Mouse (Mus musculus) hindbrain, embryonic 16.5 days (tissue): ENCODE data around the gene Dpyd. TPM values are rescaled to one million over a fixed set of nuclear protein-coding genes. Genes with fewer than 3 reads are reported as not detected.

Source experiments
- ATAC-seq: fragments of 200-750 bp; cut with Nextera tagmentation; 2 replicates; pipeline ENCODE4 v1.8.0; 2017; ENCODE audit warnings: moderate TSS enrichment, moderate library complexity
- H3K27ac ChIP-seq: fragments of 300-500 bp; sonication (generic); 2 replicates; pipeline ENCODE4 v1.5.1; 2014; ENCODE audit warnings: low read depth, mild to moderate bottlenecking, control low read depth, low read length, moderate library complexity
- H3K27me3 ChIP-seq: fragments of 300-500 bp; sonication (generic); replicated peaks from 2 replicates; pipeline ENCODE4 v1.6.1; 2014; ENCODE audit warnings: low read length; ENCODE audit not compliant: control insufficient read depth, insufficient read depth
- H3K36me3 ChIP-seq: fragments of 300-500 bp; sonication (generic); 2 replicates; pipeline ENCODE4 v1.6.1; 2014; ENCODE audit warnings: mild to moderate bottlenecking, low read length, moderate library complexity, mixed read lengths; ENCODE audit not compliant: control insufficient read depth, insufficient read depth
- H3K4me1 ChIP-seq: fragments of 300-500 bp; sonication (generic); 2 replicates; pipeline ENCODE4 v1.6.1; 2014; ENCODE audit warnings: low read depth, low read length; ENCODE audit not compliant: control insufficient read depth, insufficient read depth
- H3K4me2 ChIP-seq: fragments of 300-500 bp; sonication (generic); 2 replicates; pipeline ENCODE4 v1.6.1; 2014; ENCODE audit warnings: mild to moderate bottlenecking, low read length, control low read depth, moderate library complexity
- H3K4me3 ChIP-seq: fragments of 300-500 bp; sonication (generic); 2 replicates; pipeline ENCODE4 v1.5.1; 2014; ENCODE audit warnings: mild to moderate bottlenecking, low read length, control low read depth, moderate library complexity
- H3K9ac ChIP-seq: fragments of 300-500 bp; sonication (generic); 2 replicates; pipeline ENCODE4 v1.6.1; 2014; ENCODE audit warnings: low read depth, mild to moderate bottlenecking, control low read depth, low read length, moderate library complexity
- H3K9me3 ChIP-seq: fragments of 300-500 bp; sonication (generic); 2 replicates; pipeline ENCODE4 v1.6.1; 2014; ENCODE audit warnings: mild to moderate bottlenecking, low read length, moderate library complexity; ENCODE audit not compliant: control insufficient read depth
- WGBS: fragments of 180-500 bp; shearing (Covaris S2); extraction: QIAGEN DNeasy Blood & Tissue Kit; methylation state at CpG from one replicate; pipeline ENCODE4 v1.1.7; 2014; 5-methylcytosine and 5-hydroxymethylcytosine counted together
- polyA plus RNA-seq: library from polyadenylated mRNA; unstranded; fragments of >200 nt; fragmentation: Nextera tagmentation; extraction: Ambion mirVana; gene quantifications from 2 replicates; pipeline ENCODE4 v1.2.1, GENCODE M21; 2015

The Dpyd gene
- 3.7 and 4.0 TPM in 2 replicates for polyA plus RNA-seq

- peak within 1 kb of the TSS; percentile 73 for H3K9ac ChIP-seq
- 7% methylated on average over 19 of the region's 19 CpGs for WGBS
- no peaks in the 10 kb centered on the region for H3K27me3 ChIP-seq
- peak within 1 kb of the TSS; percentile 77 for H3K4me3 ChIP-seq
- no peaks in the 10 kb centered on the region; the same call in 1 of the 2 replicates for H3K4me1 ChIP-seq
- no peaks in the 10 kb centered on the region for H3K9me3 ChIP-seq
- no peaks in the 10 kb centered on the region for H3K36me3 ChIP-seq
- peak; percentile 100 for ATAC-seq
- H3K27ac ChIP-seq, result no peak within 1 kb of the TSS
- peak within 1 kb of the TSS; percentile 95 for H3K4me2 ChIP-seq
These were observed at the start of gene Dpyd for GRCm38 (mm10) chr3:118561554-118562310. TSS of gene Dpyd (plus strand) at chr3:118562129.

- H3K27me3 ChIP-seq, result no peaks in the 10 kb centered on the region
- WGBS, result 34% methylated on average over 2 of the region's 2 CpGs
- ATAC-seq, result no peak
These were observed 24.3 kb upstream of the Dpyd start for GRCm38 (mm10) chr3:118537676-118538075.

GRCm38 (mm10) chr3:118541766-118542165 lies 20.2 kb upstream of the Dpyd start:
- ATAC-seq, result no peak
- Histone ChIP-seq H3K27me3 (no peaks in the 10 kb centered on the region), H3K4me2 (no peak overlapping the region)

More at GRCm38 (mm10) chr3:118537676-118538075, 24.3 kb upstream of the Dpyd start:
- Histone ChIP-seq H3K4me3 (no peak overlapping the region), H3K9me3 (no peaks in the 10 kb centered on the region), H3K27ac (no peak overlapping the region), H3K4me2 (no peak overlapping the region), H3K4me1 (no peaks in the 10 kb centered on the region), H3K9ac (no peak overlapping the region), H3K36me3 (no peaks in the 10 kb centered on the region)

GRCm38 (mm10) chr3:118547551-118548210 lies 14.2 kb upstream of the Dpyd start:
- H3K4me3 ChIP-seq, result no peak overlapping the region
- no peaks in the 10 kb centered on the region for H3K9me3 ChIP-seq
- H3K36me3 ChIP-seq, result no peaks in the 10 kb centered on the region
- 36% methylated on average over 4 of the region's 4 CpGs for WGBS
- no peaks in the 10 kb centered on the region for H3K27me3 ChIP-seq
- no peak overlapping the region for H3K4me2 ChIP-seq
- no peak overlapping the region for H3K27ac ChIP-seq
- H3K9ac ChIP-seq, result no peak overlapping the region
- no peaks in the 10 kb centered on the region for H3K4me1 ChIP-seq
- ATAC-seq, result no peak

More at GRCm38 (mm10) chr3:118541766-118542165, 20.2 kb upstream of the Dpyd start:
- no peak overlapping the region for H3K9ac ChIP-seq
- no peaks in the 10 kb centered on the region for H3K36me3 ChIP-seq
- no peaks in the 10 kb centered on the region for H3K9me3 ChIP-seq
- no peak overlapping the region for H3K4me3 ChIP-seq
- no peaks in the 10 kb centered on the region for H3K4me1 ChIP-seq
- 45% methylated on average over 6 of the region's 6 CpGs for WGBS
- no peak overlapping the region for H3K27ac ChIP-seq

- Histone ChIP-seq H3K9me3 (no peaks in the 10 kb centered on the region), H3K9ac (no peak overlapping the region), H3K27me3 (no peaks in the 10 kb centered on the region), H3K4me1 (no peaks in the 10 kb centered on the region; the same call in 1 of the 2 replicates), H3K27ac (no peak overlapping the region), H3K4me2 (no peak overlapping the region), H3K4me3 (no peak overlapping the region), H3K36me3 (no peaks in the 10 kb centered on the region)
- 67% methylated on average over 1 of the region's 1 CpGs for WGBS
- no peak for ATAC-seq
These were observed 4.3 kb upstream of the Dpyd start for GRCm38 (mm10) chr3:118557605-118558004.

- Histone ChIP-seq H3K27ac (no peak overlapping the region), H3K9ac (no peak overlapping the region), H3K36me3 (no peaks in the 10 kb centered on the region), H3K4me2 (no peak overlapping the region), H3K4me3 (no peak overlapping the region), H3K9me3 (no peaks in the 10 kb centered on the region), H3K27me3 (no peaks in the 10 kb centered on the region), H3K4me1 (no peaks in the 10 kb centered on the region; the same call in 1 of the 2 replicates)
- WGBS, result 95% methylated on average over 2 of the region's 2 CpGs
- ATAC-seq, result no peak
These were observed 2.0 kb upstream of the Dpyd start for GRCm38 (mm10) chr3:118559936-118560335.

GRCm38 (mm10) chr3:118562311-118562671 lies 362 bp downstream of the Dpyd start:
- no peaks in the 10 kb centered on the region for H3K27me3 ChIP-seq
- H3K4me1 ChIP-seq, result no peaks in the 10 kb centered on the region; the same call in 1 of the 2 replicates
- H3K9ac ChIP-seq, result peak overlapping the region; percentile 73
- no peaks in the 10 kb centered on the region for H3K9me3 ChIP-seq
- ATAC-seq, result peak; percentile 88
- H3K4me2 ChIP-seq, result peak overlapping the region; percentile 95
- WGBS, result 0% methylated on average over 18 of the region's 18 CpGs
- no peaks in the 10 kb centered on the region for H3K36me3 ChIP-seq
- no peak overlapping the region for H3K27ac ChIP-seq
- H3K4me3 ChIP-seq, result peak overlapping the region; percentile 77

- H3K4me2 ChIP-seq, result no peak overlapping the region
- H3K4me3 ChIP-seq, result no peak overlapping the region
- WGBS, result 69% methylated on average over 5 of the region's 5 CpGs
- no peak for ATAC-seq
- no peaks in the 10 kb centered on the region for H3K9me3 ChIP-seq
- H3K27me3 ChIP-seq, result no peaks in the 10 kb centered on the region
- no peak overlapping the region for H3K9ac ChIP-seq
- H3K27ac ChIP-seq, result no peak overlapping the region
- no peaks in the 10 kb centered on the region for H3K36me3 ChIP-seq
- no peaks in the 10 kb centered on the region; the same call in 1 of the 2 replicates for H3K4me1 ChIP-seq
These were observed 4.8 kb downstream of the Dpyd start for GRCm38 (mm10) chr3:118566779-118567178.

- no peaks in the 10 kb centered on the region for H3K9me3 ChIP-seq
- ATAC-seq, result no peak
- no peak overlapping the region for H3K4me2 ChIP-seq
- H3K4me3 ChIP-seq, result no peak overlapping the region
- no peaks in the 10 kb centered on the region for H3K4me1 ChIP-seq
- H3K27ac ChIP-seq, result no peak overlapping the region
- H3K36me3 ChIP-seq, result no peaks in the 10 kb centered on the region
- H3K9ac ChIP-seq, result no peak overlapping the region
- WGBS, result 56% methylated on average over 7 of the region's 7 CpGs
- H3K27me3 ChIP-seq, result no peaks in the 10 kb centered on the region
These were observed 8.3 kb downstream of the Dpyd start for GRCm38 (mm10) chr3:118570197-118570596.
